Mouse (Mus musculus) E14TG2a.4 (cell line): ENCODE measurements at regions not wholly inside any gene's neighbourhood (a gene's known extent, or its start where the extent isn't known, plus 50 kb on each side); places are given as distances from the start of the nearest gene placed in this dataset.

ENCODE experiments used
- H3K27me3 ChIP-seq: 2 replicates; pipeline ENCODE4 v1.6.1; 2014; ENCODE audit warnings: low read length, control low read depth; ENCODE audit not compliant: insufficient read depth
- H3K36me3 ChIP-seq: 2 replicates; pipeline ENCODE4 v1.6.1; 2014; ENCODE audit warnings: low read length, control low read depth; ENCODE audit not compliant: insufficient read depth
- H3K4me1 ChIP-seq: replicated peaks from 2 replicates; pipeline ENCODE4 v1.6.1; 2014; ENCODE audit warnings: low read depth, low read length, control low read depth
- H3K4me3 ChIP-seq: replicated peaks from 2 replicates; pipeline ENCODE4 v1.5.1; 2014; ENCODE audit warnings: mild to moderate bottlenecking, low read length
- H3K9me3 ChIP-seq: 2 replicates; pipeline ENCODE4 v1.6.1; 2014; ENCODE audit warnings: low read length, control low read depth
- CTCF ChIP-seq: conservative IDR thresholded peaks from 2 replicates; pipeline ENCODE4 v1.5.1; 2014; ENCODE audit warnings: low read length
- NANOG ChIP-seq: IDR thresholded peaks from 2 replicates; pipeline ENCODE4 v1.6.1; 2014; ENCODE audit warnings: borderline replicate concordance, low read length, mixed read lengths
- POU5F1 ChIP-seq: IDR thresholded peaks from 2 replicates; pipeline ENCODE4 v1.6.1; 2014; ENCODE audit warnings: low read length, borderline replicate concordance

- TF ChIP-seq CTCF: no peak
- no peak for TF ChIP-seq NANOG
- no peak for TF ChIP-seq POU5F1
- Histone ChIP-seq H3K9me3 (no peaks in the 10 kb centered on the region), H3K4me3 (no peak overlapping the region), H3K36me3 (no peaks in the 10 kb centered on the region), H3K27me3 (no peaks in the 10 kb centered on the region), H3K4me1 (no peaks in the 10 kb centered on the region)
Measured at GRCm38 (mm10) chr11:45206611-45207525, 589.8 kb downstream of the Ebf1 start.

- no peak overlapping the region for H3K4me3 ChIP-seq
- H3K27me3 ChIP-seq: no peaks in the 10 kb centered on the region
- no peak for TF ChIP-seq CTCF
- TF ChIP-seq POU5F1: no peak
- no peak for TF ChIP-seq NANOG
- H3K4me1 ChIP-seq: no peaks in the 10 kb centered on the region
- H3K36me3 ChIP-seq: no peaks in the 10 kb centered on the region
- no peaks in the 10 kb centered on the region for H3K9me3 ChIP-seq
Measured at GRCm38 (mm10) chr11:45214096-45214495, 597.0 kb downstream of the Ebf1 start.

- TF ChIP-seq CTCF (no peak), NANOG (no peak), POU5F1 (no peak)
Measured at GRCm38 (mm10) chr11:45216942-45217474, 599.9 kb downstream of the Ebf1 start.

GRCm38 (mm10) chr11:45219239-45219638 is 602.1 kb downstream of the Ebf1 start:
- Histone ChIP-seq H3K4me3 (no peak overlapping the region), H3K36me3 (no peaks in the 10 kb centered on the region), H3K27me3 (no peaks in the 10 kb centered on the region), H3K4me1 (no peaks in the 10 kb centered on the region), H3K9me3 (no peaks in the 10 kb centered on the region)
- TF ChIP-seq CTCF: no peak

More at GRCm38 (mm10) chr11:45216942-45217474, 599.9 kb downstream of the Ebf1 start:
- H3K27me3 ChIP-seq: no peaks in the 10 kb centered on the region
- no peak overlapping the region for H3K4me3 ChIP-seq
- no peaks in the 10 kb centered on the region for H3K9me3 ChIP-seq
- no peaks in the 10 kb centered on the region for H3K36me3 ChIP-seq
- no peaks in the 10 kb centered on the region for H3K4me1 ChIP-seq

GRCm38 (mm10) chr11:45222021-45222420 is 604.9 kb downstream of the Ebf1 start:
- Histone ChIP-seq H3K4me3 (no peak overlapping the region), H3K27me3 (no peaks in the 10 kb centered on the region), H3K9me3 (peaks cover 10% of the 10 kb centered on the region), H3K36me3 (no peaks in the 10 kb centered on the region), H3K4me1 (no peaks in the 10 kb centered on the region)
- TF ChIP-seq NANOG: no peak
- TF ChIP-seq CTCF: no peak
- no peak for TF ChIP-seq POU5F1

GRCm38 (mm10) chr11:45235476-45236412 is 616.1 kb upstream of the Clint1 start:
- Histone ChIP-seq H3K9me3 (no peaks in the 10 kb centered on the region), H3K4me1 (no peaks in the 10 kb centered on the region), H3K4me3 (no peak overlapping the region), H3K36me3 (no peaks in the 10 kb centered on the region), H3K27me3 (no peaks in the 10 kb centered on the region)
- TF ChIP-seq CTCF (no peak), NANOG (no peak), POU5F1 (no peak)

GRCm38 (mm10) chr11:45237056-45237455 is 614.8 kb upstream of the Clint1 start:
- TF ChIP-seq NANOG: no peak
- no peak for TF ChIP-seq POU5F1
- TF ChIP-seq CTCF: no peak
- Histone ChIP-seq H3K4me1 (no peaks in the 10 kb centered on the region), H3K36me3 (no peaks in the 10 kb centered on the region), H3K27me3 (no peaks in the 10 kb centered on the region), H3K4me3 (no peak overlapping the region), H3K9me3 (no peaks in the 10 kb centered on the region)

GRCm38 (mm10) chr11:45239044-45239443 is 612.8 kb upstream of the Clint1 start:
- H3K4me1 ChIP-seq: no peaks in the 10 kb centered on the region
- no peaks in the 10 kb centered on the region for H3K27me3 ChIP-seq
- H3K9me3 ChIP-seq: no peaks in the 10 kb centered on the region
- no peaks in the 10 kb centered on the region for H3K36me3 ChIP-seq
- H3K4me3 ChIP-seq: no peak overlapping the region
- TF ChIP-seq POU5F1 (no peak), CTCF (no peak), NANOG (no peak)
